Mouse (Mus musculus): ENCODE results near the gene Prss43.
"Not testable (repeated sequence)": the region's sequence is repeated elsewhere in the genome, so short reads cannot be mapped to it uniquely, and the experiment has no call there.

Gene Prss43

DNA sequence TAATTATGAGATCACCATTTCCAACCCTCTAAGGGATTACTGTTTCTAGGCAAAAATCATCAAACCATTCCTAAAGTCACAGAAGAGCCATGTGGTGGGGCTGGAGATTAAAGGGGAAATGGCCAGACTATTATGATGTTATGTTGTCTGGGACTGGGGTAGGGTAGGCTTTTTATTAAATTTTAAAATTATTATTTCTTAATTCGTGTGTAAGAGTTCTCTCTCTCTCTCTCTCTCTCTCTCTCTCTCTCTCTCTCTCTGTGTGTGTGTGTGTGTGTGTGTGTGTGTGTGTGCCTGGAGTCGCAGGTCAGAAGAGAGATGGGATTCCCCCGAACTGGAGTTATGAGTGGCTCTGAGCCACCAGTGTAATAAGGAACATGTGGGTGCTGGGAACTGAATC, at the start of gene Prss43:
Gene Prss43, plus strand, starts transcription at position 301 of the 400 bp plus-strand sequence.
- in situ Hi-C loops (cut with MboI; ENCODE audit: low sequenced_read_pairs): no loop called here

DNA sequence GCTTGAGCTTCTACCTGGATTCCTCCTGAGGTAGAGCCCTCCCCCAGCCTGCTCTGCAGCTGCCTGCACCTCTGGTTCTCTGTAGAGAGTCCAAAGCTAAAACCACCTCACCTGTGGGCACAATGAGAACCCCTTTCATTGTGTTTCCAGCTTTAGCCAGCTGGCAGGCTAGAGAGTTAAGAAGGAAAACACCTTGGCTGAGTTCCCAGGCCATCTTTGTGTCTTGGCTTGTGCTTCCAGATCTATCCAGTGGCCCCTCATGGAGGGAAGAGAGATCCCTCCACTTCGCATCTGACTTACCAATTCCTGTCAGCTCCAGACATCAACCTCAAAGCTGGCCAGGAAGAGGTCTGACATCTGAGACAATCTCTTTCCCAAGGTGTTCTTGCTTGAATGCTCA, 48.4 kb upstream of the Prss43 start:
- in situ Hi-C loops (cut with MboI; ENCODE audit: low sequenced_read_pairs): loop anchor here (10.0 kb wide), 1 partner anchor 63 kb away; no protein-coding TSS in a partner anchor

DNA sequence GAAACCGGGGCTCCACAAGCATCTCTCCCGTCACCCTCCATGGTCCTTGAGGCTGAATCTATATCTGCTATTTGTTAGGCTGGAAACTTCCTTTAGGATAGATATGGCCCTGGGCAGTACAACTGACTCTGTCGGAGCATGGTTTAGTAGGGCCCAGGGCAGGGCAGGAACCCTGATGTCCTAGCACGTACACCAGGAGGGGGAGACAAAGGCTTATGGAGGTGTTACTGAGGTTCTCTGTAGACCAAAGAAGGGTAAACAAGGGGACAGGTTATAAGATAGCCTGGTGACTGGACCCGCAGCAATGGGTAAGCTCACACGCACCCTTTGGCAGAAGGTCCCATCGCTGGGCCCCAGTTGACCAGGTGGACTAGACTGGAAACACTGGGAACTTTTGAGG, 47.9 kb upstream of the Prss43 start:
- in situ Hi-C loops (cut with MboI; ENCODE audit: low sequenced_read_pairs): loop anchor here (10.0 kb wide), 1 partner anchor 64 kb away; no protein-coding TSS in a partner anchor

GRCm38 (mm10) chr9:110779242-110779913, 47.1 kb upstream of the Prss43 start:
- in situ Hi-C loops (cut with MboI; ENCODE audit: low sequenced_read_pairs): loop anchor here (10.0 kb wide), 1 partner anchor 65 kb away; no protein-coding TSS in a partner anchor

DNA sequence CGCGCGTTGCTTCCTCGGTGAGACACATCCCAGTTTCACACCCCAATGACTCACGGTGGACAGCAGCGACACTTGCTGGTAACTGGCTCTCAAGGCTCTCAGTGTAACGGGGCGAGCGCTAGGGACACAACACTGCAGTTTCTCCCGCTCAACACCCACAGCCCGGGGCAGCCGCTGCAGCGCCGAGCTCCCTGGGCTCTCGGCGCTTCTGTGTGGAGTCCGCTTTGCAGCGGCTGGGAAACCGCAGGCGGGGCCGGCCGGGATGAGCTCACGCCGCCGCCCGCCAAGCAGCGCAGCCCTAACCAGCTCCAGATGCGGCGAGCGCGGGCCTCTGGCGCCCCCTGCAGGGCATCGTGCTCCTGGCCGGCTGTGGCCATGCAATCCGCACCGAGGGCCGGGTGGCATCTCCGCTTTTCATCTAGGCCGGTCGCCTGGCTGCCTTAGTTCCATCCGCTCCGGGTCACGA, 45.2 kb upstream of the Prss43 start:
- in situ Hi-C loops (cut with MboI; ENCODE audit: low sequenced_read_pairs): no loop called here

GRCm38 (mm10) chr9:110781731-110782130, 44.8 kb upstream of the Prss43 start:
- in situ Hi-C loops (cut with MboI; ENCODE audit: low sequenced_read_pairs): no loop called here

- in situ Hi-C loops (cut with MboI; ENCODE audit: low sequenced_read_pairs): no loop called here
Measured at GRCm38 (mm10) chr9:110783611-110784010, 42.9 kb upstream of the Prss43 start.

GRCm38 (mm10) chr9:110788169-110788568, 38.3 kb upstream of the Prss43 start:
- in situ Hi-C loops (cut with MboI; ENCODE audit: low sequenced_read_pairs): no loop called here

GRCm38 (mm10) chr9:110790462-110790861, 36.0 kb upstream of the Prss43 start:
- in situ Hi-C loops (cut with MboI; ENCODE audit: low sequenced_read_pairs): no loop called here

- in situ Hi-C loops (cut with MboI; ENCODE audit: low sequenced_read_pairs): no loop called here
Measured at GRCm38 (mm10) chr9:110797013-110797412, 29.5 kb upstream of the Prss43 start.

DNA sequence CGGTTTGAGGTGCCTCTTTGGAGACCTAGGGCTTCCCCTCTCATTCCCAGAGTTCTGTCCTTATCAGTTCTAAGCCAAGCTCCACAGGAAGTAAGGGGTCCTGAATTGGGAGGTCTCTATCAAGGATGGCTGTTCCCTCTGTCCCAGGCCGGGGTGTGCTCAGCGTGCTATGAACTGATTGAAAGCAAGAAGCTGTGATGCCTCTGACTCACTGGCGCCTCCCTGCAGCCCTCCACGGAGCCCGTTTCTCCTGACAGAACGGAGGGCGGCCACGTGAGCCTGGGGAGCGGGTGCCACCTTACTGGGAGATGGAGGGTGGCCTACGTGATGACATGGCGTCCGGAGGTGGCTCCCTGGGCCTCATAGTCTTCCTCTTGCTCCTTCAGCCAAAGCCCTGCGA, 28.6 kb upstream of the Prss43 start, which contains the start of gene Prss42:
Gene Prss42, plus strand, starts transcription at position 301 of the 400 bp plus-strand sequence.
- in situ Hi-C loops (cut with MboI; ENCODE audit: low sequenced_read_pairs): no loop called here

- in situ Hi-C loops (cut with MboI; ENCODE audit: low sequenced_read_pairs): no loop called here
Measured at GRCm38 (mm10) chr9:110800834-110801479, 25.5 kb upstream of the Prss43 start.

DNA sequence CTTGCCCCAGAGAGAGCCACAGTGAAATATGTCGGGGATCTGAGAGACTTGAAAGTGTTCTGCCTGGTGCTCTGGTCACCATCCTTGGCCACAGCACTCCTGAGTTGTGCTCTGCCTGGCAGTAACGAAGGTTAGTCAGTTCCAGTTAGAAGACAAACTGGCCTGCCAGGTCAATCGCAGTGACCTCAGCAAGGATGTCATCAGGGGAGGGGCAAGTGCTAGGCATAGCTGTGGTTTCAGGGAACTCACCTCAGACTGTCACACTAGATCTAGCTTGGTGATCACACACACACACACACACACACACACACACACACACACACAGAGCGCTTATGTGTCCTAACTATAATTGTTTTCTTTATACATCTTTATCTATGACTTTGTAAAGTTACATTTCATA, 23.2 kb upstream of the Prss43 start:
- in situ Hi-C loops (cut with MboI; ENCODE audit: low sequenced_read_pairs): no loop called here

DNA sequence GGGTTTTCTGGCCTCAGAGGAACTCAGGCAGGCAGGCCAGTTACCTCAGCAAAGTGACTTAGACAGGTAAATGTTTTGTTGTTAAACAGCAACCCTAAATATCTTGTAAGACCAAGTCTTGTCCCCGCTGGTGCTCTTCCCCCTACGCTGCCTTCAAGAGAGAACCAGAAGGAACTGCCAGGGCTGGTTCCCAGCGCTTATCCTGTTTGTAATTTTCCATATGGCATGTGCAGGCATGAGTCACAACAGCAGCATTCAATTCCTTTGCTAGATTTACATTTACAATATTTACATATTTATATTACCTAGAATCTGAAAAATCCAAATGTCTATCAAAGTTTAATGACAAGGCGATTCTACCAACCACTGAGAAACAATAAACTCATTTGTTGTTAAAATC, 16.4 kb upstream of the Prss43 start:
- in situ Hi-C loops (cut with MboI; ENCODE audit: low sequenced_read_pairs): no loop called here

DNA sequence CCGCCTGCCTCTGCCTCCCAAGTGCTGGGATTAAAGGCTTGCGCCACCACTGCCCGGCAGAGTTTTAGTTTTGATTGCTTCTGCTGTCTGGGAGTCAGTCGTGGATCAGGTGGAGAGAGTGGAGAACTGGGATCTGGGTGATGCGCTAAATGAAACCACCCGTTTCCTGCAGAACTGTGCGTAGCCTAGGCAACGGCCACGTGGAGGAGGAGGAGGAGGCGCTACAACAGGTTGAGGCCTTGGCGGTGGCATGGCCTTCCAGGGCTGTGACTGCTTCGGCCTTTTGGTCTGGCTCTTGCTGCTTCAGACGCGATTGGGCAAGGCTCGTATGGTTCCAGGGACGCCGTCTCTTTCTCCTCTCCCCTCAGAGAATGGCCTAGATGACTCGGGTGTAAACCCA, 12.7 kb upstream of the Prss43 start, which contains the start of gene Prss44:
Gene Prss44, plus strand, starts transcription at position 206 of the 400 bp plus-strand sequence.
- in situ Hi-C loops (cut with MboI; ENCODE audit: low sequenced_read_pairs): no loop called here

DNA sequence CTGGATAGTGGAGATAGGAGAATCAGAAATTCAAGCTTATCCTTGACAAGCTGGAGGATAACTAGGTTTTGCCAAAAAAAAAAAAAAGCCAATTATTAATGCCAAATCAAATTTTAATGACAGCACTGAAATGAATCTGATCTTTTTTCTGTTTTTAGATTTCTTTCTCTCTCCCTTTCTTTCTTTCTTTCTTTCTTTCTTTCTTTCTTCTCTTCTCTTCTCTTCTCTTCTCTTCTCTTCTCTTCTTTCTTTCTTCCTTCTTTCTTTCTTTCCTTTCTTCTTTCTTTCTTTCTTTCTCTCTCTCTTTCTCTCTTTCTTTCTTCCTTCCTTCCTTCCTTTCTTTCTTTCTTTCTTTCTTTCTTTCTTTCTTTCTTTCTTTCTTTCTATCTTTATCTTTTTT, 5.9 kb upstream of the Prss43 start:
- in situ Hi-C loops (cut with MboI; ENCODE audit: low sequenced_read_pairs): not testable (repeated sequence)

- in situ Hi-C loops (cut with MboI; ENCODE audit: low sequenced_read_pairs): no loop called here
Measured at GRCm38 (mm10) chr9:110821436-110821835, 5.1 kb upstream of the Prss43 start.

GRCm38 (mm10) chr9:110825426-110825825, 1.1 kb upstream of the Prss43 start:
- in situ Hi-C loops (cut with MboI; ENCODE audit: low sequenced_read_pairs): no loop called here

DNA sequence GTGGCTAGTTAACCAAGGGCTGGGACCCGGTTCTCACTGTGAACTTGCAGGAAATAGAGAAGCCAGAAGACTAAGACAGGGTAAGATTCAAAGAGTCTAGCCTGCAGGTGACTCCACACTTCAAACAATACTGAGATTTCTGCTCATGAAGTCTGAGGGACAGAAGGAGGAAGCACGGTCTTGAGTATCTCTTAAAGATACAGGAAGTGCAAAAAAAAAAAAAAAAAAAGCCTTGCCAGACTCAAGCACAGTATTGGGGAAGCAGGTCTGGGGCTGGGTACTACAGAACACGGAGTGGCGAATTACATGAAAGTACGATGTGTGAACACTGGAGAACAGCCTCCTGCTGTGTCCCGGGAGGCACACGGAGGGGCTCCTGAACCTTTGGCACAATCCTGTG, 658 bp upstream of the Prss43 start:
- in situ Hi-C loops (cut with MboI; ENCODE audit: low sequenced_read_pairs): no loop called here

DNA sequence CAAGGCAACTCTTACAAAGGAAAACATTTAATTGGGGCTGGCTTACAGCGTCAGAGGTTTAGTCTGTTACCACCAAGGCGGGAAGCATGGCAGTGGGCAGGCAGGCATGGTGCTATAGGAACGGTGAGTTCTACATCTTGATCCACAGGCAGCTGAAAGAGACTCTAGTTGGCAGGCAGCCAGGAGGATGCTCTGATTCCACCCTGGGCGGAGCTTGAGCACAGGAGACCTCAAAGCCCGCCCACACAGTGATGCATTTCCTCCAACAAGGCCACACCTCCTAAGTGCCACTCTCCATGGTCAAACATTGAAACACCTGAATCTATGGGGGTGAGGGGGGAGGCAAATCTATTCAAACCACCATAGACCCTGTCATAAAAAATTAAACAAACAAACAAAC, 6.5 kb downstream of the Prss43 start:
- in situ Hi-C loops (cut with MboI; ENCODE audit: low sequenced_read_pairs): no loop called here

DNA sequence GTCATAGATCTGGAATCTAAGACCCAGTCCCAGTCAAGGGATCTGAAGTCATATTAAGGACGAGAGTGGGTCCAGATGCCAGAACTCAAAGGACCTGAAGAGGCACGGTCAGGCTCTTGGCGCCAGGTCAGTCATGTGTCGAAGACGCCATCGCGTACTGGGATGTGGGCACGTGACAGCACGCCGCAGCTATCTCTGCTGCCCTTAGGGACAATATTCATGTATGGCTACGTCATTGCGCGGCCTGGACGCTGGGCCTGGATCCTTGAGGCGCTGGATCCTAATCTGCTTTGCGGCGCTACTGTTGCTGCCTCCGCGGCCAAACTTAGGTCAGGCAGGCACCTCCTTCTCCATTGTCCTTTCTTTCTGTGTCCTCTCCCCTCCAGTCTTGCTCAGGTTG, 7.9 kb downstream of the Prss43 start, which contains the start of gene Prss45:
Gene Prss45, plus strand, starts transcription at position 178 of the 400 bp plus-strand sequence.
- in situ Hi-C loops (cut with MboI; ENCODE audit: low sequenced_read_pairs): no loop called here

GRCm38 (mm10) chr9:110834961-110835360, 8.5 kb downstream of the Prss43 start:
- in situ Hi-C loops (cut with MboI; ENCODE audit: low sequenced_read_pairs): no loop called here

Data from CH12F3 (cell line).